Mouse (Mus musculus): ENCODE data around the gene 1700016D06Rik. TPM values are rescaled to one million over a fixed set of nuclear protein-coding genes. Genes with fewer than 3 reads are reported as not detected.

The 1700016D06Rik gene
- total and polyA plus RNA-seq, 3 experiments = not detected

GRCm38 (mm10) chr8:11701428-11701827, 565 bp upstream of the 1700016D06Rik start:
- peak; percentile 7 for DNase-seq (ENCODE audit: low read depth, low spot score)
- Histone ChIP-seq H3K36me3 (ENCODE audit: control insufficient read depth in 1 of 2, insufficient read depth in 2 of 2, low read length in 2 of 2) (peaks cover 0 to under 1% of the 10 kb centered on the region in 2 experiments; a peak in 1 of 4 replicates), H3K79me2 (ENCODE audit: control insufficient read depth, insufficient read depth, low read length, poor library complexity) (no peaks in the 10 kb centered on the region), H3K4me1 (ENCODE audit: control insufficient read depth in 1 of 2, insufficient read depth in 2 of 2, low read length in 2 of 2) (peaks cover 0 to 3% of the 10 kb centered on the region in 2 experiments; a peak in 1 of 4 replicates), H3K27me3 (ENCODE audit: control insufficient read depth in 1 of 2, insufficient read depth in 2 of 2, low read length in 2 of 2) (no peaks in the 10 kb centered on the region), H3K9me3 (replicated peaks; ENCODE audit: insufficient read depth, low read length) (no peaks in the 10 kb centered on the region), H3K4me3 (ENCODE audit: control insufficient read depth in 1 of 2, insufficient read depth in 1 of 2, low read depth in 2 of 2, low read length in 2 of 2) (no peak overlapping the region), H3K9ac (ENCODE audit: control insufficient read depth, low read depth, low read length, poor library complexity, severe bottlenecking) (no peak overlapping the region), H3K27ac (ENCODE audit: control insufficient read depth, low read depth, low read length) (no peak overlapping the region)
- TF ChIP-seq JUND (IDR thresholded peaks at IDR 0.05; ENCODE audit: low read depth, low read length) (no peak), RCOR1 (IDR thresholded peaks at IDR 0.05; ENCODE audit: low read depth, low read length) (no peak), ZMIZ1 (IDR thresholded peaks at IDR 0.05; ENCODE audit: low read depth, low read length) (no peak), ELF1 (IDR thresholded peaks at IDR 0.05; ENCODE audit: low read depth, low read length) (no peak), MAFK (IDR thresholded peaks at IDR 0.05; ENCODE audit: borderline replicate concordance, low read depth, low read length) (no peak), EP300 (IDR thresholded peaks at IDR 0.05; ENCODE audit: low read depth in 1 of 2, low read length in 2 of 2) (no peak), ZC3H11A (IDR thresholded peaks at IDR 0.05; ENCODE audit: low read depth, low read length) (no peak), HCFC1 (IDR thresholded peaks at IDR 0.05; ENCODE audit: low read depth, low read length) (no peak), CHD1 (IDR thresholded peaks at IDR 0.05; ENCODE audit: low read depth, low read length) (no peak), POLR2AphosphoS2 (IDR thresholded peaks at IDR 0.05; ENCODE audit: low read length) (no peak), KAT2A (conservative IDR thresholded peaks at IDR 0.05; ENCODE audit: low read depth, low read length) (no peak)

GRCm38 (mm10) chr8:11700060-11701032, 517 bp downstream of the 1700016D06Rik start:
- Histone ChIP-seq H3K79me2 (ENCODE audit: control insufficient read depth, insufficient read depth, low read length, poor library complexity) (no peaks in the 10 kb centered on the region), H3K9me3 (replicated peaks; ENCODE audit: insufficient read depth, low read length) (no peaks in the 10 kb centered on the region), H3K4me1 (ENCODE audit: control insufficient read depth in 1 of 2, insufficient read depth in 2 of 2, low read length in 2 of 2) (peaks cover 0 to 12% of the 10 kb centered on the region in 2 experiments; a peak in 3 of 4 replicates), H3K9ac (ENCODE audit: control insufficient read depth, low read depth, low read length, poor library complexity, severe bottlenecking) (no peak overlapping the region), H3K36me3 (ENCODE audit: control insufficient read depth in 1 of 2, insufficient read depth in 2 of 2, low read length in 2 of 2) (peaks cover 0 to 8% of the 10 kb centered on the region in 2 experiments; a peak in 2 of 4 replicates), H3K27ac (ENCODE audit: control insufficient read depth, low read depth, low read length) (no peak overlapping the region), H3K4me3 (ENCODE audit: control insufficient read depth in 1 of 2, insufficient read depth in 1 of 2, low read depth in 2 of 2, low read length in 2 of 2) (no peak overlapping the region), H3K27me3 (ENCODE audit: control insufficient read depth in 1 of 2, insufficient read depth in 2 of 2, low read length in 2 of 2) (no peaks in the 10 kb centered on the region)
- DNase-seq (ENCODE audit: low read depth, low spot score) = peak; percentile 75
- no peak for TF ChIP-seq MEF2A (IDR thresholded peaks at IDR 0.05; ENCODE audit: extremely low read depth, insufficient replicate concordance, low read depth, low read length, poor library complexity, severe bottlenecking)
- TF ChIP-seq TBP (IDR thresholded peaks at IDR 0.05; ENCODE audit: low read depth, low read length) = no peak
- no peak for TF ChIP-seq MXI1 (IDR thresholded peaks at IDR 0.05; ENCODE audit: low read depth, low read length)
- no peak for TF ChIP-seq MYC (IDR thresholded peaks at IDR 0.05; ENCODE audit: low read depth, low read length)
- no peak for TF ChIP-seq KAT2A (conservative IDR thresholded peaks at IDR 0.05; ENCODE audit: low read depth, low read length)
- TF ChIP-seq MAFK (IDR thresholded peaks at IDR 0.05; ENCODE audit: borderline replicate concordance, low read depth, low read length) = no peak
- TF ChIP-seq TCF12 (IDR thresholded peaks at IDR 0.05; ENCODE audit: low read depth, low read length) = no peak
- TF ChIP-seq SMC3 (IDR thresholded peaks at IDR 0.05; ENCODE audit: low read depth, low read length) = peak; percentile 88
- TF ChIP-seq TAL1 (IDR thresholded peaks at IDR 0.05; ENCODE audit: low read length) = no peak
- TF ChIP-seq NELFE (IDR thresholded peaks at IDR 0.05; ENCODE audit: low read depth, low read length) = no peak
- no peak for TF ChIP-seq CHD2 (IDR thresholded peaks at IDR 0.05; ENCODE audit: low read length)
- no peak for TF ChIP-seq BHLHE40 (IDR thresholded peaks at IDR 0.05; ENCODE audit: borderline replicate concordance, low read depth, low read length)
- peak; percentile 91 to 95 (median 94) for TF ChIP-seq CTCF (IDR thresholded peaks at IDR 0.05 in 2 of 3, conservative IDR thresholded peaks at IDR 0.05 in 1 of 3; ENCODE audit: control insufficient read depth in 1 of 3, insufficient read depth in 1 of 3, low read depth in 2 of 3, low read length in 3 of 3, poor library complexity in 1 of 3, severe bottlenecking in 1 of 3)
- TF ChIP-seq EP300 (IDR thresholded peaks at IDR 0.05; ENCODE audit: low read depth in 1 of 2, low read length in 2 of 2) = no peak
- no peak for TF ChIP-seq E2F4 (IDR thresholded peaks at IDR 0.05; ENCODE audit: borderline replicate concordance, low read depth, low read length)
- TF ChIP-seq HCFC1 (IDR thresholded peaks at IDR 0.05; ENCODE audit: low read depth, low read length) = no peak
- TF ChIP-seq UBTF (IDR thresholded peaks at IDR 0.05; ENCODE audit: borderline replicate concordance, insufficient read depth, low read depth, low read length) = no peak
- TF ChIP-seq NRF1 (IDR thresholded peaks at IDR 0.05; ENCODE audit: insufficient read depth, low read depth, low read length, poor library complexity, severe bottlenecking) = no peak
- no peak for TF ChIP-seq POLR2AphosphoS5 (IDR thresholded peaks at IDR 0.05; ENCODE audit: borderline replicate concordance, low read depth, low read length)
- no peak for TF ChIP-seq RCOR1 (IDR thresholded peaks at IDR 0.05; ENCODE audit: low read depth, low read length)
- no peak for TF ChIP-seq ZKSCAN1 (IDR thresholded peaks at IDR 0.05; ENCODE audit: low read depth, low read length)
- no peak for TF ChIP-seq JUND (IDR thresholded peaks at IDR 0.05; ENCODE audit: low read depth, low read length)
- no peak for TF ChIP-seq USF1 (IDR thresholded peaks at IDR 0.05; ENCODE audit: low read depth, low read length)

Data from MEL (cell line).